Mouse (Mus musculus): ENCODE data around the gene Cdc42bpg.

Cdc42bpg gene

GRCm38 (mm10) chr19:6333761-6334595 is 27.7 kb downstream of the Cdc42bpg start:
- DNase-seq, result no peak

DNA sequence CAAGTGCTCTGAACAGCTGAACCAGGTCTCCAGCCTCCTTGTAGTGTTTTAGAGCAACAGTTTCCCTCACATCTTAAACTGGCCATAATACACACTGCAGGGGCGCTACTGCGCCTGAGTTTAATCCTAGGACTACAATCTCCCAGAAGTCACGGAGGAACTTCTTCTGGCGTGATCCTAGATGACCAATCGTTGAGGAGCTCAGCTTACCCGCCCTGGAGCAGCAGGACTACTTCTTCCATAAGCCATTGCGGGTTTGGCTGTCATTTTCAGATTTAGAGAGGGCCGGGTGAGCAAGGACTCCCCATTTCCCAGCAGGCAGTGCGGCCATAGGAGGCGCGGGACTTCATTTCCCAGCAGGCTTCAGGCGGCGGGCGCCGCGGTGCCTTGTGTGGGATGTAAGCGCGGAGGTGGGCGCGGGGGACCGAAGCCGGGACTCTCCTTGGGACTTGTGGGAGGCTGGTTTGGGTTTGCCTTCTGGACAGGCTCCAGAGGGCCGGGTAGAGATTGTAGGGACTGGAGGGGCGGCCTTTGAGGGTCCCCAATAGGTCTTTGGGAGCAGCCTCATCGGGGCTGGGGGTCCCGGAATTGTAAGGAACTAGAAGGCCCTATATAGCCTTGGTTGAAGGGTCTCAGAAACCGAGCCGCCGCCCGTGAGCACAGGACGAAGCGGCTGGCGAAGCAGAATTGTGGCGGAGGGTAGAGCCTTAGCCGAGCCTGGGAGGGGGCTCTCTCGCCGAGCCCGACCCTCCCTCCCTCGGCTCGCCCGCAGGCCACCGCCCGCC is 28.6 kb downstream of the Cdc42bpg start, which contains the start of gene Men1:
Gene Men1, plus strand, starts transcription at position 307 of the 785 bp plus-strand sequence.
- peak; percentile 96 to 98 for DNase-seq

DNA sequence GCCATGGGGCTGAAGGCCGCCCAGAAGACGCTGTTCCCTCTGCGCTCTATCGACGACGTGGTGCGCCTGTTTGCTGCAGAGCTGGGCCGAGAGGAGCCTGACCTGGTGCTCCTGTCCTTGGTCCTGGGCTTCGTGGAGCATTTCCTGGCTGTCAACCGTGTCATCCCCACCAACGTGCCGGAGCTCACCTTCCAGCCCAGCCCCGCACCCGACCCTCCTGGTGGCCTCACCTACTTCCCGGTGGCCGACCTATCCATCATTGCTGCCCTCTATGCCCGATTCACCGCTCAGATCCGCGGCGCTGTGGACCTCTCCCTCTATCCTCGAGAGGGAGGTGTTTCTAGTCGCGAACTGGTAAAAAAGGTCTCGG is 29.2 kb downstream of the Cdc42bpg start:
- no peak for DNase-seq

DNA sequence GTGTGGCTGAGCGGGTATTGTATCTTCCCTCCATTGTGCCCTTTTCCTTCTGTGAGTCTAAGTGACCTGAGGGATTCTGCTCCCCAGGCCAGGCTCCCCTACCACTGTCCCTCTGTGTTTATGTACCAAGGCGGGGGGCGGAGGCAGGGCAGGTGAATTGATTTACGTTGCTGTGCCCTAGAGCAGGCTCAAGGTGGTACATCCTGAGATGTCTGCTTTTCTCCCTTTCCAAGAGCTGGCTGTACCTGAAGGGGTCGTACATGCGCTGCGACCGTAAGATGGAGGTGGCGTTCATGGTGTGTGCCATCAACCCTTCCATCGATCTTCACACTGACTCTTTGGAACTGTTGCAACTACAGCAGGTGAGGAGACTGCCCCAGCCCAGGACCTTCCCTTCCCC is 30.7 kb downstream of the Cdc42bpg start:
- DNase-seq, result no peak

GRCm38 (mm10) chr19:6338171-6338570 is 31.9 kb downstream of the Cdc42bpg start:
- DNase-seq, result no peak

DNA sequence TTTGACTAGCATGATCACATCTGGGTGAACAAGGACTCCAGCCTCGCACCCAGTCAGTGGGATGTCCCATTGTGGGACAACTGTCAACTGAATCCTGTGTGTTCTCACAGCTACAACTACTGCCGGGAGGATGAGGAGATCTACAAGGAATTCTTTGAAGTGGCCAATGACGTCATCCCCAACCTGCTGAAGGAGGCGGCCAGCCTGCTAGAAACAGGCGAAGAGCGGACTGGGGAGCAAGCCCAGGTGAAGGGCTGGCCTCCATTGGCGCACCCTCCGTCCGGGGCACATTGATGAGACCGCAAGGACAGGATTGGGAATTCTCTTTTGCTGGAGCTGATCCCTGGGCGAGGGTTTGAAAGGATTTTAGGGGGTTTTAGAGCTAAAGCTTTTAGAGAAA is 32.5 kb downstream of the Cdc42bpg start:
- no peak for DNase-seq

- DNase-seq, result no peak
Measured at GRCm38 (mm10) chr19:6339191-6339590, 32.9 kb downstream of the Cdc42bpg start.

- peak; percentile 85 for DNase-seq
Measured at GRCm38 (mm10) chr19:6339890-6340504, 33.7 kb downstream of the Cdc42bpg start.

- DNase-seq, result peak; percentile 87 to 91
Measured at GRCm38 (mm10) chr19:6340524-6341452, 34.5 kb downstream of the Cdc42bpg start, which contains the start of gene Map4k2. Map4k2 (plus strand) TSS chr19:6341135.

DNA sequence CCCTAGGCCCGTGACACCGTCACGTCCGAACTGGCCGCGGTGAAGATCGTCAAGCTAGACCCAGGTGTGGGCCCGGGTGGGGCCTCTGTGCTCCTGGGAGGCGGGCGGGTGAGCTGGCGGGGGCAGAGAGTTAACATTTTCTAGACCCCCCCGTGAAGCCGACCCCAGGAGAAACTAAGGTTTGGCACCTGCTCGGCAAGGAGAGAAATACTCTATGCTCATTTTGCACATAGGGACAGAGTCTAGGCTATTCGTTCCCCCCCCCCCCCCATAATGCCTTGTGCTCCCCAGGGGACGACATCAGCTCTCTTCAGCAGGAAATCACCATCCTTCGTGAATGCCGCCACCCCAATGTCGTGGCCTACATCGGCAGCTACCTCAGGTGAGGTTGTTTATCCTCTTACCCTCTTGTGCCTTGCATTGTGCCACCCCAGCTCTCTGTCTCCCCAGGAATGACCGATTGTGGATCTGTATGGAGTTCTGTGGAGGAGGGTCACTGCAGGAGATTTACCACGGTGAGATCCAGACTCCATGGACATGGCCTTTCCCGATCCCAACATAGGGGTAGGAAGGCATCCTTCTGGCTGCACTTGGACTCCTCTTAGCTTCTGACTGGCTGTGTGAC is 35.3 kb downstream of the Cdc42bpg start:
- no peak for DNase-seq

- DNase-seq, result no peak
Measured at GRCm38 (mm10) chr19:6342276-6342933, 36.1 kb downstream of the Cdc42bpg start.

GRCm38 (mm10) chr19:6343066-6343925 is 37.0 kb downstream of the Cdc42bpg start:
- DNase-seq, result no peak

DNA sequence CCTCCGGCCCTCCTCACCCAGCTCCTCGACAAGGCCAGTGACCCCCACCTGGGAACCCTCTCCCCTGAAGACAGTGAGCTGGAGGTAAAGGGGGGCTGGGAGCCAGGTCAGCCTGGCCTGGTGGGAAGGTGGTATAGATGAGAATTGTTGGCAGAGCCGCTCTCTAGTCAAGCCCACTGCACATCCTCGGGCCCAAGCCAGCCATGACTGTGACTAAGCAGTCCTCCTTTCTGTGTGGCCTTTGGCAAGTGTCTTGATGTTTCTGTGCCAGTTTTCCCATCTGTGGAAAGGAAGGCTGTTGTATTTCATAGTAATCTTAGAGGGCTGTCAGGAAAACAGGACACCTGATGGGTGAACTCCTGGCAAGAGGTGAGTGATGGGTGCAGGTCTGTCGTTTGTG is 37.7 kb downstream of the Cdc42bpg start:
- no peak for DNase-seq

- DNase-seq, result no peak
Measured at GRCm38 (mm10) chr19:6346023-6346422, 39.8 kb downstream of the Cdc42bpg start.

- DNase-seq, result no peak
Measured at GRCm38 (mm10) chr19:6346661-6347060, 40.4 kb downstream of the Cdc42bpg start.

- no peak for DNase-seq
Measured at GRCm38 (mm10) chr19:6347615-6348014, 41.4 kb downstream of the Cdc42bpg start.

DNA sequence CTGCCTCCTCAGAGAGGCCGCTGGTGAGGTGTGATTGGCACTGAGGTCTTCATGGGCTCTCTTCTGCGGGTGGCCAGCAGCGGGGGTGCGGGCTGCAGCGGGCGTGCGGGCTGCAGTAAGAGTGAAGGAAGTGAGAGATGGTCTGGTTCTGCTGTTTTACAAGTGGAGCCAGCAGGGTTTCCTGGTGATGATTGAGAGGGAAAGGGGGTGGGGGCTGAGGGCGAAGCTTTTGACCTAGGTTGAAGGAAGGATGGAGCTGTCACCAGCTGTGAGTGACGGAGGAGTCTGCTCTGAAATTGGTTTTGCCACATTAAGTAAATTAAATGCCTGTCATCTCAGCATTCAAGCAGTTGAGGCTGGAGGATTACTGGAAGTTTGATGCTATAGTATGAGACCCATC is 42.5 kb downstream of the Cdc42bpg start:
- no peak for DNase-seq

DNA sequence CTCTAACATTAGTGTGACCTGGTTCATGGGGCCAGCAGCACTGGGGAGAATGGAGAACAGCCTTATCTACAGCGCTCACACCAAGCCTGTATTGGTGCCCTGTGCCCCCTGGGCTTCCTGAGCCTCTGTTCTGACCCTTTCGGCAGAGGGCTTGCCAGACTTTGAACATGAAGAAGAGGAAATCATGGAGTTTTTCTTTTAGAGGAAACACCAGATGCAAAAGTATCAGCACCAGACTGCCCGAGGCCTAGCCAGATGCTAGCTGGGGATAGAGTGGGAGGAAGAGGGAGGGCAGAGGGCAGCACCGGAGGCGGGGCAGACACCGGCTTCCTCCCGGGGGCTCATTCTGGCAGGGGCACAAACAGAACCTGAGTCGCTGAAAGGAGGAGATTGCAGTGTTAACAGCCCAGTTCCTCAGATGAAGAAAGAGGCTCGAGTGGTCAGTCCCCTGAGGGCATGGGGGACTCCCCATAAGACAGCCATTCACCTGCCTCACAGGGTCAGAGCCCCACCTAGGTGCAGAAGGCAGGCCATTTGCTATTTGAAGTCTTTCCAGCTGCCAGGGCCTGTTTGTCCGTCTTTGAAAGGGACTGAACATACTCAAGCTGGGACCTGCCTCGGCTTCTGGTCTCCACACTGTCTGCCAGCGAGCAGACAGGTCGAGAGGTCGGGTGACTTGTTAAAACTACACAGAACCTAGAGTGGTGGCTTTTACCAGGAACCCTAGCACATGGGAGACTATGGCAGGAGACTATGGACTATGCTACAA is 43.1 kb downstream of the Cdc42bpg start:
- DNase-seq, result peak in 1 of 2 experiments; percentile 50

- no peak for DNase-seq
Measured at GRCm38 (mm10) chr19:6351431-6352106, 45.3 kb downstream of the Cdc42bpg start.

Measured in kidney, adult 8-10 months (tissue).